Mouse (Mus musculus): ENCODE data around the gene Unk.

DNA sequence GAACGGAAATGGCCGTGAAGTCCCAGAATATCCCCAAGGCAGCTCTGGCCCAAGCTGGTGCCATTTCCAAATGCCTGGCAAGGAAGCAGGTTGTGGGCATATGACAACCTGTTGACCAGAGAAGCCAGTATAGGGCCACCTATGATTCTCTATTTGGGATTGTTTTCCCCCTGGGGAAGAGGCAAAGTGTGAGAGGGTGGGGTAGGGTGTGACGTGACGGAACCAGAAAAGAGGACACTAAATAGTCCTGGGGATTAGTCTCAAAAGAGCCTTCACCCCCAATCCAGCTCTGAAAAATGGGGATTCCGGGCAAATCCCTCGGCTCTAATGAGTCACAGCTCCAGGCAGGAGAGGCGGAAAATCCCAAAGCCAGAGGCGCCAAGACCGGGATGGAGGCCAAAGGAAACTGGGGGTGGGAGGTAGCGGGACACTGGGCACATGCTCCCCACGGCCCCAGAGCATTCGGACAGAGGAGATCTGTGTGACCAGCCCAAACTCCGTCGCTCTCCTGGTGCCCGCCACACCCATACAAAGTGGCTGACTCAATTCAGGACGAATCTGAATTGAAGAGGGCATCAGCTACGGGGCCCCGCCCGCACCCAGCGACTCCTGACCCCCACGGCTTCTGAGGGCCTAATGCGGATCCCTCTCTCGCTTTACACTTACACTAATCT, 78.5 kb downstream of the Unk start:
- TF ChIP-seq ZC3H11A (IDR thresholded peaks at IDR 0.05; ENCODE audit: low read depth, low read length) (no peak), NRF1 (IDR thresholded peaks at IDR 0.05; ENCODE audit: insufficient read depth, low read depth, low read length, poor library complexity, severe bottlenecking) (no peak), USF2 (IDR thresholded peaks at IDR 0.05; ENCODE audit: borderline replicate concordance in 1 of 2, insufficient read depth in 1 of 2, low read depth in 1 of 2, low read length in 2 of 2) (no peak)

All from MEL (cell line).